Mouse (Mus musculus) adrenal gland, postnatal 25 days (tissue): ENCODE results near the gene H2-Q10. TPM values are rescaled to one million over a fixed set of nuclear protein-coding genes. Genes with fewer than 3 reads are reported as not detected.
"Not testable (repeated sequence)": the region's sequence is repeated elsewhere in the genome, so short reads cannot be mapped to it uniquely, and the experiment has no call there.

Experiments
- DNase-seq: peaks from one replicate; pipeline ENCODE4 v3.0.0; 2021; ENCODE audit warnings: mixed read lengths
- total RNA-seq: library from RNA; stranded (reverse); gene quantifications from 2 replicates; pipeline ENCODE4 v1.2.3, GENCODE M21; 2021

Gene H2-Q10
- total RNA-seq, 1 experiment from 2014 or later, result 2.3 TPM

DNA sequence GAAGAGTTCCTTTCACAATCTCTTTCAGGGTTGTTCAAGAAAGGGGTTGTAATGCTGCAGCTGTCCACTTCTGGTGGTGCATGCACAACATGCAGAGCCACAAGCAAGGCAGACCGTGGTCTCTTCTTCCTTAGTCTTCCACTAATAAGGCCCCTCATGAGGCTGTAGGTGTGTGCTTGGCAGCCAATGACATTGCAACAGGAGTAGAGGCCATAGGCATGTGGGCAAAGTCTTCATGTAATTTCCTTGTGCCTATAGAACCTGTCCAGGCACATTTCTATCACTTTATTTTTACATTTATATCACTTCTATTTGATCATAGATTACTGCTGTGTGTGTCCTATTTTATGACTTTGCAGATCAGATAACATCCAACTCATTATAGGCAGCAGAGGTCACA is 11.6 kb upstream of the H2-Q10 start:
- not testable (repeated sequence) for DNase-seq

DNA sequence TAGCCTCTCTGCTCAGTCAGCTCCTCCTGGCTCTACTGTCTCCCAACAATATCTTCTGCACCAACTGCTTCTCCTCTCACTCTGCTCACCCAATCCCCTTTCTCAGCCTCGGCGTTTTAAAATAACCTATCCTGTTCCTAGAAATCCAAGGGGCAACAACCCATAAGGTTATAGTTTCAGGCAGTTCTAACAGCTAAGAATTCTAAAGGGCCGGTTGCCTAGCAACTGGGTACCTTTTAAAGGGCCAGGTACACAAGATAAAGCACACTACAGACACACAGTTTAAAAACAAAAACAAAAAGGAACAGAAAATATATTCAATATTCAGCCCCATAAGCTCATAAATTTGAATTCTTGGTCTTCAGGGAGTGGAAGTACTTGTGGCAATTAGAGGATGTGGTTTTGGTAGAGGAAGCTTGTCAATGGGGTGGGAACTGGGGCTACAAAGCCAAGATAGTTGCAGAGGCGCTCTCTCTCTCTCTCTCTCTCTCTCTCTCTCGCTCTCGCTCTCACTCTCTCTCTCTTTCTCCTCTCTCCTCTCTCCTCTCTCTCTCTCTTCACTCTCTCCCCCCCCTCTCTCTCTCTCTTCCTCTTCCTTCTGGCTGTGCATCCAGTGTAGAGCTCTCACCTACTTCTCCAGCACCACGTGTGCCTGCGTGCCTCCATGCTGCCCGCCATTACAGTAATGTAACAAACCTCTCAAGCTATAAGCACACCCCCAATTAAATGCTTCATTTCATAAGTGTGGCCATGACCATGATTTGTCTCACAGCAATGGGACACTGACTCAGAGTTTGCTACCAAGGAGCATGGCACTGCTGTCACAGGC is 9.2 kb upstream of the H2-Q10 start:
- not testable (repeated sequence) for DNase-seq

DNA sequence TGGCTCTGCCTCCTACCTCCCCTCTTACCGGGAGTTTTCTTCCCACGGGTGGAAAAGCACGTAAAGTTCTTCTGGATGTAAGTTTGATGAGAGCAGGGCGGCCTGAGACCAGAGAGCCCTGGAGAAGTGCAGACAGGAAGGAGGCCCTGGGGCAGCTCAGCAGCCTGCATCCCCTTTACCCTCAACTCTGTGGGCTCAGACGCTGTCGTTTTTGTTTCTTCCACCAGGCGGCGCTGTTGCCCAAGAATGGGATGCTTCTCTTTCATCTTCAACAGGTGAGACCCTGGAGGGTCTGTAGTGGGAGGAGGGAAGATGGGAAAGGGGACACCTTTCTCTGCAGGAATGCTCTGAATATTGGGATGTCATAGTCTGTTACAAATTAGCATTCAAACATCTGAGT is 4.2 kb upstream of the H2-Q10 start:
- not testable (repeated sequence) for DNase-seq

DNA sequence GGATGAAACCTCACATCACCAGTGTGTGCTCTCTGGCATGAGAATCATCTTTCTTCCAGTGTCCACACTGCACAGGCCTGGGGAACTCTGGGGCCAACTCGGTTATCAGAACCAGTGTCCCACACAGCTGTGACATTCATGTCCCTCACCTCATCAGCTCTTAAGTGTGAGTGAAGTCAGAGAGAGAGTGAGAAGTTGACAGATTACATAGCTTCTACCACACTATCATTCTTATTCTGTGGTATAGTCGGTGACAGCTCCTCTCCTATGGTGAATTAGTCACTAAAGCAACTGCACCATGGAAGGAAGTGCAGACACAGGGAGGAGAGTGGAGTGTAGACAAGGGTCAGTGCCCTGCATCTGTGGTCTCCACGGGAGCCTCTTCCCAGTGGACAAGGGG is 953 bp upstream of the H2-Q10 start:
- DNase-seq, result not testable (repeated sequence)

DNA sequence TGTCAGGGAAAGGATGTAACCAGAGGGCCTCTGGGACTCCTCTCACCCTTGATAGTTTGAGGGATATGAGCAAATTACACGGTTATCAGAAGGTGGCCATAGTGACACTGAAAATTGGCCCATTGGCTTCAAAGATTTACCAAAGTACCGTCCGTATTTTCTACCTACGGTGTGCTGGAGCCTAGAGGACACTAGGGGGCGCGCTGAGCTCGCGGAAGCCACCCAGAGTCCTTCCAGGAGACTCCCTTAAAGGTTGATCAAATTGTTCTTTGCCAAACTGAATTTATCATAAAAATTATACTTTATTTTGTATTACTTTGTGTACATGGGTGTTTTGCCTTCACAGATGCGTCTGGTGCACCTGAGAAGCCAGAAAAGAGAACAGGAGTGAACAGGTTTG is 14.2 kb downstream of the H2-Q10 start:
- peak; percentile 71 for DNase-seq

DNA sequence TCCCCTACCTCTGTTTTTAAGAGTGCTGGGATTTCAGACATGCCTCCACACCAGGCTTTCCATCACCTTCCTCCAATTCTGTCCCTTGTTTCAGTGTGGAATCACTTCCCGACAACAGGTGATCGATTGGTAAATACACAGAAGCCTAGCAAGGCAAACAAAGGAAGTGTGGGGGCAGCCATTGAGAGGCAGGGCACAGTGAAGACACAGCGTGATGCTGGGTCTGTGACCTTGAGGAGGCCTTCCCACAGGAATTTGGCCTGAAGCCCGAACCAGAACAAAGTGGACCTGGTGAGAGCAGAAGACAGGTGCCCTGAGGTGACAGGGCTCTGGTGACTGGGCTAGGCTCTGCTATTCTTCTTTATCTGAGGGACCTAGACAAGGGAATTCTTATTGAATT is 15.8 kb downstream of the H2-Q10 start:
- no peak for DNase-seq

DNA sequence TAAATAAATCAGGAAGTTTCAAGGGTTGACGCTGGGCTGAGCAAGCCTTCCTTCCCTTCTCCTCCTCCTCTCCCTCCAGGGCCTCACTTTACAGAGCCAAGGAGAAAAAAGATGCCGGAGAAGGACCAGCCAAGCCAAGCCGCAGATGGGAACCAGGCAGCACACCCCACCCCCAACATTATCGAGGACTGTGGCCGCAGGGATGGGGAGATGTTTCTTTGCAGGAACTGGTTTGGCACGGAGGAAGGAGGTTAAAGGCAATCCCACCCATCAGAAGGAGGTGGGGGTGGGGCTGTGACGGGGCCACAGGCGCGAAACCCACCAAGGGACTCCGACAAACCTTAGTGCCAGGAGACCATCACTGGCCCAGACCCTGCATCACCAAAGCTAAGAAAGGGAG is 16.8 kb downstream of the H2-Q10 start:
- DNase-seq, result no peak

DNA sequence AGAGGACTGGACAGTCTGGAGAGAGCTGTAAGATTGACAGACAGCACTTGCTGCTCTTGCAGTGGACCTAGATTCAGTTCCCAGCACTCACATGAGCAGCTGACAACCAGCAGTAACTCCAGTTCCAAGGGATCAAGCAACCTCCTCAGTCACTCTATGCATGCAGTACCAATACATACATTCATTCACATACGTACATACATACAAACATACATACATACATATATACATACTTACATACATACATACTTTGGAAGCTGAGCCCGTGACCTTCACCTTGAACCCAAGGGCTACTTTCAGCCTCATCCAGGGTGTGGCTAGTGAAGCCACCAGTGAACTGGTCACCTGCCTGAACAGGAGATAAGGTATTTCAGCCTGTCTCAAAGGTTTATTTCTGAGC is 18.2 kb downstream of the H2-Q10 start:
- DNase-seq, result no peak

DNA sequence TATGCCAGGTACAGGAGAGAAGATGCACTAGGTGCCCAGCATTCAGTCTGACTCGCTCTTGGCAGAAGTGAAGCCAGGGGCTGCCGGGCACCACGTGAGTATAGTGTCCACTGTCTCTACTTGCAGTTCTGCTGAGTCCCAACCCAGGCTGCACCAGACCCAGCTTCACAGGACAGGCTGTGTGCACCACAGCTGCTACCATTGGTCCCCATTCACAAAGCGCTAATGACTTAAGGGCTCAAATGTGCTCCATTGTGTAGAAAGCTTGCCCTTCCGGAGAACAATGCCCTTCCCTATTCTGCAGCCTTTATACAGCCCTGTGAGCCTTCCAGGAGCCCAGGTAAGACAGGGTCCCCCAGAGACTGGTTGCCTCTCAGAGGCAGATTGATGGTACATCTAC is 20.4 kb downstream of the H2-Q10 start:
- DNase-seq, result no peak

DNA sequence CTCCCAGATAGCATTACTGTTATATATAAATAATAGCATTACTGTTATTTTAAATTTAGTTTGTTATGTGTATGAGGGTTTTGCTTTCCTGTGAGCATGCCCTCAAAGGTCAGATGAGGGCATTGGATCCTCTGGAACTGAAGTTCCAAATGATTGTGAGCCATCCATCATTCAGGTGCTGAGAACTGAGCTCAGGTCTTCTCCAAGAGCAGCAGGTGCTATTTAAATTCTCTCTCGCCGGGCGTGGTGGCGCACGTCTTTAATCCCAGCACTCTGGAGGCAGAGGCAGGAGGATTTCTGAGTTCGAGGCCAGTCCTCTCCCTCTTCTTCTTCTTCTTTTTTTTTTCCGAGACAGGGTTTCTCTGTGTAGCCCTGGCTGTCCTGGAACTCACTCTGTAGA is 27.2 kb downstream of the H2-Q10 start:
- no peak for DNase-seq

DNA sequence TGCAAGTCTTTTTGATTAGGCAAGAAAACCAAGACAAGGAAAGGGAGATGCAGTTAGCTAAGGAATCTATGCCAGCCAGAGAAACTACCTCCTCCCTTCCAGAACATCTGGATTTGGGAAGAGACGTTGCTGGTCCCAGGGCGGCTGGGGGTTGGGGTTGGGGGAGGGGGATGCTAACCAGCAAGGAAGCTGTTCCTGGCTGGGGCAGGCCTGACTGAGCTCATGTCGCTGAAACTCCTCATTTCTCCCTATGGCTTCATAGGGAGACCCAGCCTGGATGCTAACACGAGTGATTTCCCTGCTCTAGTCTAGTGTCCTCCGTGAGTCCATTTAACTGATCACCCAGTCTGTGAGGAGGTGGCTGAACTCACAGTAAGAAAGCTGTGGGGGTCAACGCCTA is 32.3 kb downstream of the H2-Q10 start:
- DNase-seq, result no peak

DNA sequence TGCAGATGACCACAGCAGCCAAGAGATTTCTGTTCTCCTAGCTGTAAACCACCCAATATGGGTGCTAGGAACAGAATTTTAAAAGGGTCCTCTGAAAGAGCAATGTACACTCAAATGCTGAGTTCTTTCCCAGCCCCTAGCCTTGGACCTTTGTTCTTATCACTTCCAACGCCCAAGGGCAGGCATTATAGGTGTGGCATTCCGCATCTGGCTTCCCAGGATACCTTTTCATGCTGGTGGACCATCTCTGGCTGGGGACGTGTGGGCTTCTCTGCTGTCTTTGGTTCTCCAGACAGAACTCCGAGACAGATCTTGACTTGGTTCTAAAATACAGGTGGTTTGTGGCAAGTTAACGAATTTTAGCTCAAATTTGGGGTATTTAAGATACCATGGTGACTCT is 32.9 kb downstream of the H2-Q10 start:
- no peak for DNase-seq

DNA sequence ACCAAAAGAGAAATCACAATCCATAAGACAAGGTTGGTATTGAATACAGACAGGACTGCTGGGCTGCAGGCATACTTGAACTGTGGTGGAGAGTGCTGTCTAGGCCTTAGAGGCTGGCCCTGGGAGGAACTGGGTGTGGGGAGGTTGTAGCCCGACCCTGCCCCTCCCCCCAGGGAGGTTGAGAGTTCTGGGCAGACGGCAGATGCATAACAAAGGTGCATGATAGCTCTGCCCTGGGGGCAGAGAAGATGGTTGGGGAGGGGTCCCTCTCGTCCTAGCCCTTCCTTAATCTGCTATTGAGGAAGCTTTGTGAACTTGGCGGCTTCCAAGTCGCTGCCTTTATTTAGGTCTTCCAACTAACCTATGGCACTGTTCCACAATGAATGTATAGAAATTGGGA is 34.0 kb downstream of the H2-Q10 start:
- no peak for DNase-seq

DNA sequence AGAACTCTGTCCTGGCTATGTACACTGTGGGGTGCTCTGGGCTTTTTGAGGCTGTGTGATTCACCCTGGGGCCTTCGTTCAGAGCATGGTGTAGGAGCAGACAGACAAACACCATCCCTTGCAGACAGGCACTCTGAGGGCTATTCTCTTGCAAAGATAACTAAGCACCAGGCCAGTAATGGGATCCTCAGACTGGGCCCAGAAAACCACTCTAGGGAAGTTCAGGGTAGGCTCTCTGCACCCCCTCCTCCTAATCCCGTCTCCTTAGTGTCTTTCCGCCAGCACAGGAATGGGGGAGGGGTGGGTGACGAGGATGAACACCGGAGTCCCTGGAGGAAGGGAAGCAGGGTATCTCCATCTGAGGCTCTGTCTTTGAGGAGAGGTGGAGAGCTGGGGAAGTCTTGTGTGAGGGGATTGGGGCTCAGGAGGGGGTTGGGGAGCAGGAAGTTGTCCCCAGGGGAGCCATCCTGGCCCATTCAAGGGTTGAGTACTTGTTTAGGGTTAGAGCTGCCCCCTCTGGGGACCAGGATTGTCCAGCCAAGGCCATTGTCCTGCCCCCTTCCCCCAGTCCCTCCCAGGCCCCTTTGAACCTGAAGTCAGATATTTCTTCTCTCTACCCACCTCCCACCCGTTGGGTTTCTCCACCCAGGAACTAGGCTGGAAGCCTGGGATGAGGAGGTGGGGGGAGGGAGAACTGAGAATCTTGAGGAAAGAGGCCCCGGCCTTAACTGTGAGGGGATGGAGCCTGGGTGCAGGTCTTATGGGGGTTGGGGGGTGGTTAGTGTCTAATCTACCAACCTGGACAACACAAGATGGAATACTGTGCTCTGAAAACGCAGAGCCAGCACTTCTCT is 35.0 kb downstream of the H2-Q10 start:
- DNase-seq, result no peak

DNA sequence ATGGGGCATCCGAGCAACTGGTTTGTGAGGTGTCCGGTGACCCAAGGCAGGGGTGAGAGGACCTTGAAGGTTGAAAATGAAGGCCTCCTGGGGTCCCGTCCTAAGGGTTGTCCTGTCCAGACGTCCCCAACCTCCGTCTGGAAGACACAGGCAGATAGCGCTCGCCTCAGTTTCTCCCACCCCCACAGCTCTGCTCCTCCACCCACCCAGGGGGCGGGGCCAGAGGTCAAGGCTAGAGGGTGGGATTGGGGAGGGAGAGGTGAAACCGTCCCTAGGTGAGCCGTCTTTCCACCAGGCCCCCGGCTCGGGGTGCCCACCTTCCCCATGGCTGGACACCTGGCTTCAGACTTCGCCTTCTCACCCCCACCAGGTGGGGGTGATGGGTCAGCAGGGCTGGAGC is 35.9 kb downstream of the H2-Q10 start, which contains the start of gene Pou5f1:
Pou5f1 (plus strand) TSS at position 243 of the 400 bp plus-strand sequence.
- no peak for DNase-seq

DNA sequence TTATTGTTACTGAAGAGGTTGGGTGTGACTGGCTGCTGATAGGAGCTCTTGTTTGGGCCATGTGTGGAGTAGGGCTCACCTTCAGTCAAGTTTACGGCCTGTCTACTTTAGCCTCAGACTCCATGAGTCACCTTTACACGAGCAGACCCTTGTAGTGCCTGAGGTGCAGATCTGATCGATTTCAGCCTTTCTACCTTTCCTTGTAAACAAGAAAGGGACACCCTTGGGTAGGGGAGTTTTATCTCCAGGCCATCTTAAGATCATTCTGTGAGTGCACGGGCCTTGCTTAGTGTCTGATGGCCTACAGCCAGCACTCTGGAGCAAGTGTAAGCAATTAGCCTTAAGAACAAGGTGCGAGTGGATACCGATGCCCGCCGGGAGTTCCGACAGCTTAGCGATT is 37.0 kb downstream of the H2-Q10 start:
- no peak for DNase-seq

DNA sequence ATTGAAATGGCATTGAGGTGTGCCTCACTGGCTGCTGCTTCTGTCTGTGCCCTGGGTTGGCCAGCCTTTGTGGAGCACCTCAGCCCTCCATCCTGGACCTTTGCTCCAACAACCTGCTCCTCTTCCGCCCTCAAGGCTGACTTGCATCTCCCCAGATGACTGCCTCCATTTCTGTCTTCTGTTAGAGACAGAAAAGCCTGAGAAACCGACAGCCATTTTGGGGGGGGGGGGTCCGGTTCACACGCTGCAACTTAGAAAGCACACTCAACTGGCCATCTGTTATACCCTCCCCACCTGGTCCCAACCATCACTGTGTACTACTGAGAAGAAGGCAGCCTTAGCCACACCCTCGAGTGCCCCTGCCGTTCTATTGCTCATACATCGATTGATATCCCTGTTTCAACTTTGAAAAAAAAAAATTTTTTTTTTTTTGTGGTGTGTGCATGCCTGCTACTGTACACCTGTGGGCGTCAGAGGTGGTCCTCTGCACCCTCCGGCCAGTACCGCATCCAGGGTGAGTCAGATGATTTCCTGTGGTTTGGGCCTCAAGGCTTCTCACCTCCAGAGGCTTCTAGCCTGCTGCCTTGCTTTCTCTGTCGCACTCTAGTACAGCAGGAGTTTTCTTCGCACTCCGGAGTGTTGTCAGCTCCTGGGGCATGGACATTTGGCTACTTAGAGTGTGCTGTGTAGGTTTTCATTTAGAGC is 37.8 kb downstream of the H2-Q10 start:
- no peak for DNase-seq

DNA sequence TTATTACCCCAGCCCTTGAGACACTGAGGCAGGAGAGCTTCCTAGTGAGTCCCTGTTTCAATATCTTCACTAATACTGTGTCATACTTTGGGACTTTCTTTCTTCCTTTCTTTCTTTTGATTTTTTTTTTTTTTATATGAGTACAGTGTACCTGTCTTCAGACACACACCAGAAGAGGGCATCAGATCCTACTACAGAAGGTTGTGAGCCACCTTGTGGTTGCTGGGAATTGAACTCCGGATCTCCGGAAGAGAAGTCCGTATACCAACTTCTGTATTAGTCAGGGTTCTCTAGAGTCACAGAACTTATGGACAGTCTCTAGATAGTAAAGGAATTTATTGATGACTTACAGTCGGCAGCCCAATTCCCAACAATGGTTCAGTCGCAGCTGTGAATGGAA is 38.4 kb downstream of the H2-Q10 start:
- not testable (repeated sequence) for DNase-seq

DNA sequence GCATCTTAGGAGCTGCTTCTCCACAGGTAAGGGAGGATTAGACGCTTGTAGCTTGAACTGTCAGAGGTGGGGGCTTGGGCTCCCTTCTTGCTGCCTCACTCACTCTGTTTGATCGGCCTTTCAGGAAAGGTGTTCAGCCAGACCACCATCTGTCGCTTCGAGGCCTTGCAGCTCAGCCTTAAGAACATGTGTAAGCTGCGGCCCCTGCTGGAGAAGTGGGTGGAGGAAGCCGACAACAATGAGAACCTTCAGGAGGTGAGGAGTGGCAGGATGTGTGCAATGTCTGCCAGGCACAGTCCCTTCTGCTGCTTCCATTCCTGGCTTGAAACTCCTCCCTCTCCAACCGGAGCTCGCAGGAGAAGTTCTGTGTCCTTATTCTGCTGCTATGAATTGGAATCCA is 39.4 kb downstream of the H2-Q10 start:
- no peak for DNase-seq

DNA sequence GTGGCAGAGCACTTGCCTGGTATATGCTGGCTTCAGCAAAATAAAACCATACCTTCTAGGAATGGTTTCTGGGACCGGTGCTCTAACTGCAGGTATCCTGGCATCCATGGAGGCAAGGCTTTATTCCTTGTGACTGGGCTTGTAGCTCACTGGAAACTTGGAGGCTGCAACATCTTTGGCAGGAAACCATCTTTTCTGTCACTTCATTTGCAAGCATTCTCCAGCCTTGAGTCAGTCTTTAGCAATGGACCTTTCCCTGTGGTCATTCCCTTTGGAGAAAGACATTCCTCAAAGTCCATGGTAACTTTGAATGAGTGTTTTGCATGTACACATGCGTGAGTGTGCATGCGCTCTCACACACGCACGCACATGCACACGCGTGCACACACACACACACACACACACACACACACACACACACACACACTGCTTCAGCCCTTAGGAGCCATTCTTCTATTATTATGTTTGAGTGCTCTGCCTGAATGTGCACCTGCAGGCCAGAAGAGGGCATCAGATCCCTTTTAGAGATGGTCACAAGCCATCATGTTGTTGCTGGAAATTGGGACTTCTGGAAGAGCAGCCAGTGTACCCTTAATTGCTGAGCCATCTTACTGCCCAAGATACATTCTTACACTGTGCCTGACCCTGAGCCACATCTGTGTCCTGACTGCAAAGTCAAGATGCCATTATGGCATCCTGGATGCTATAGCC is 43.2 kb downstream of the H2-Q10 start:
- DNase-seq, result no peak

DNA sequence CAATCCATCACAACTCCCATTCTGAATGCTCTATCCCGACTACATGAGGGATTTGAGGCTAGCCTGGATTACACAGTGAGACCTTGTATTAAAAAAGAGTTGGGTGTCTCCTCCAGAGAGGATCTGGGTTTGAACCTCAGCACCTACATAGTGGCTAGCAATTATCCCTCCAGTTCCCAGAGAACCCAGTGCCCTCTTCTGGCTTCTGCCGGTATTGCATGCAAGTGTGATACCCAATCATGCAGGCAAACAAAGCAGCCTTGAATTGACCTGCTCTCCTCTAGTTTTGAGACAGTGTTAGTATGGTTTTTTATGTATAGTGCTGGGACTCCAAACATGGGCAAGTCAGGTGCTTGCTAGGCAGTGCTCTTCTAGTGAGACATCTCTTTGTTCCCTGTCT is 44.0 kb downstream of the H2-Q10 start:
- DNase-seq, result peak; percentile 75

DNA sequence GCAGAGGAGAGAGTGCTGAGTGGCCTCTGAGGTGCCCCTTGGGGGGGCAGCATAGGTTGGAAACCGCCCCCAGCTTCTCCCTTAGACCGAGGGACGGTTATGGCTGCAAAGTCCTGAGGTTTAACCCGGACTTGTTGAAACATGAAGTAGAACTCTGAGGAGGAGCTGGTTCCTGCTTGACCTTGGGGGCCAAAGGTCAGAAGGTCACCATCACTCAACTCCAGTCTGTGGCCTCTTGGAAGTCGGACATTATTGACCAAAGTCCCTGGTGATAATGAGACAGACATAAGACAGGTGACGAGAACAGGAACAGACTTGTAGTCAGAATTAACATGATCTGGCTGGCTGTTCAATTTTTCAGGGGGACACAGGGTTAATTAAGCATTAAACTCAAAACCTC is 44.9 kb downstream of the H2-Q10 start:
- DNase-seq, result no peak
